Mouse (Mus musculus) stomach, postnatal 0 days (tissue): ENCODE measurements around the gene Srrt. TPM values are rescaled to one million over a fixed set of nuclear protein-coding genes. Genes with fewer than 3 reads are reported as not detected.
A peak's percentile ranks its signal among the peaks of the same experiment; 100 is the strongest.

Source experiments
- ATAC-seq: fragments of 200-750 bp; cut with Nextera tagmentation; 2 replicates; pipeline ENCODE4 v1.8.0; 2017; ENCODE audit not compliant: low FRiP score, low TSS enrichment
- DNase-seq: peaks from one replicate; pipeline ENCODE4 v3.0.0-alpha.2; 2016; ENCODE audit warnings: low spot score
- H3K27ac ChIP-seq: fragments of 300-500 bp; sonication (generic); replicated peaks from 2 replicates; pipeline ENCODE4 v1.5.1; 2014; ENCODE audit warnings: mild to moderate bottlenecking, control low read depth
- H3K27me3 ChIP-seq: fragments of 300-500 bp; sonication (generic); 2 replicates; pipeline ENCODE4 v1.6.1; 2014; ENCODE audit warnings: low read length; ENCODE audit not compliant: control insufficient read depth, insufficient read depth
- H3K36me3 ChIP-seq: fragments of 300-500 bp; sonication (generic); 2 replicates; pipeline ENCODE4 v1.6.1; 2014; ENCODE audit warnings: low read length, mixed read lengths; ENCODE audit not compliant: control insufficient read depth, insufficient read depth
- H3K4me1 ChIP-seq: fragments of 300-500 bp; sonication (generic); replicated peaks from 2 replicates; pipeline ENCODE4 v1.6.1; 2014; ENCODE audit warnings: antibody characterized with exemption; ENCODE audit not compliant: control insufficient read depth, insufficient read depth
- H3K4me2 ChIP-seq: fragments of 300-500 bp; sonication (generic); replicated peaks from 2 replicates; pipeline ENCODE4 v1.6.1; 2014; ENCODE audit warnings: low read depth, mild to moderate bottlenecking, control low read depth, moderate library complexity
- H3K4me3 ChIP-seq: fragments of 300-500 bp; sonication (generic); 2 replicates; pipeline ENCODE4 v1.5.1; 2014; ENCODE audit warnings: low read depth, low read length, control low read depth
- H3K9ac ChIP-seq: fragments of 300-500 bp; sonication (generic); 2 replicates; pipeline ENCODE4 v1.6.1; 2014; ENCODE audit warnings: mild to moderate bottlenecking, low read length, control low read depth, mixed read lengths
- H3K9me3 ChIP-seq: fragments of 300-500 bp; sonication (generic); 2 replicates; pipeline ENCODE4 v1.6.1; 2016; ENCODE audit warnings: low read length; ENCODE audit not compliant: control insufficient read depth
- CTCF ChIP-seq: IDR thresholded peaks from 2 replicates; pipeline ENCODE4 v1.5.1; 2016; ENCODE audit warnings: antibody characterized with exemption, low read depth, mild to moderate bottlenecking, moderate library complexity
- EP300 ChIP-seq: optimal IDR thresholded peaks from 2 replicates; pipeline ENCODE3; 2016; ENCODE audit warnings: antibody characterized with exemption
- WGBS: fragments of 180-500 bp; shearing (Covaris S2); extraction: QIAGEN DNeasy Blood & Tissue Kit; methylation state at CpG from one replicate; pipeline ENCODE4 v1.1.7; 2014; 5-methylcytosine and 5-hydroxymethylcytosine counted together
- polyA plus RNA-seq: library from polyadenylated mRNA; unstranded; fragments of >200 nt; fragmentation: Nextera tagmentation; extraction: Ambion mirVana; gene quantifications from 2 replicates; pipeline ENCODE4 v1.2.1, GENCODE M21; 2015

Gene Srrt
- polyA plus RNA-seq = 29.3 and 31.6 TPM in 2 replicates

- H3K27ac ChIP-seq = peak within 1 kb of the TSS; percentile 93
- ATAC-seq (peak; percentile 88), DNase-seq (peak; percentile 93)
- peak within 1 kb of the TSS; percentile 96 for H3K4me3 ChIP-seq
- H3K9me3 ChIP-seq = no peaks in the 10 kb centered on the region
- under 1% methylated on average over 66 of the region's 72 CpGs for WGBS
- TF ChIP-seq EP300 = peak; percentile 96
- TF ChIP-seq CTCF = no peak
- H3K9ac ChIP-seq = peak within 1 kb of the TSS; percentile 98
- H3K27me3 ChIP-seq = no peaks in the 10 kb centered on the region
- H3K4me1 ChIP-seq = no peaks in the 10 kb centered on the region; the same call in none of the 2 replicates
- H3K36me3 ChIP-seq = peaks cover 18% of the 10 kb centered on the region
- peak within 1 kb of the TSS; percentile 64 for H3K4me2 ChIP-seq
These were observed at the start of gene Srrt for GRCm38 (mm10) chr5:137307071-137307912. Gene Srrt (minus strand): TSS chr5:137307674.

- TF ChIP-seq EP300 = no peak
- no peak for TF ChIP-seq CTCF
- Histone ChIP-seq H3K36me3 (peaks cover 16% of the 10 kb centered on the region), H3K4me3 (no peak overlapping the region), H3K9me3 (no peaks in the 10 kb centered on the region), H3K27me3 (no peaks in the 10 kb centered on the region), H3K9ac (no peak overlapping the region), H3K4me2 (no peak overlapping the region), H3K4me1 (peaks cover 5% of the 10 kb centered on the region; the same call in 1 of the 2 replicates), H3K27ac (no peak overlapping the region)
- DNase-seq (no peak), ATAC-seq (no peak)
- 77% methylated on average over 17 of the region's 17 CpGs for WGBS
These were observed 46.6 kb upstream of the Srrt start for GRCm38 (mm10) chr5:137354091-137354490.

- DNase-seq (peak; percentile 46), ATAC-seq (no peak)
- peak overlapping the region; percentile 91 for H3K4me2 ChIP-seq
- no peaks in the 10 kb centered on the region for H3K27me3 ChIP-seq
- H3K27ac ChIP-seq = peak overlapping the region; percentile 96
- no peaks in the 10 kb centered on the region for H3K9me3 ChIP-seq
- 13% methylated on average over 16 of the region's 16 CpGs for WGBS
- no peak for TF ChIP-seq CTCF
- no peak for TF ChIP-seq EP300
- H3K4me3 ChIP-seq = peak overlapping the region; percentile 81
- peaks cover 5% of the 10 kb centered on the region; the same call in 1 of the 2 replicates for H3K4me1 ChIP-seq
- peaks cover 11% of the 10 kb centered on the region for H3K36me3 ChIP-seq
- H3K9ac ChIP-seq = peak overlapping the region; percentile 88
These were observed 44.8 kb upstream of the Srrt start for GRCm38 (mm10) chr5:137352011-137352975.

- no peak for DNase-seq
- WGBS = 12% methylated on average over 4 of the region's 4 CpGs
- no peak for ATAC-seq
- TF ChIP-seq CTCF (no peak), EP300 (no peak)
- Histone ChIP-seq H3K4me3 (peak overlapping the region; percentile 81), H3K27ac (peak overlapping the region; percentile 96), H3K9me3 (no peaks in the 10 kb centered on the region), H3K4me1 (peaks cover 5% of the 10 kb centered on the region; the same call in 1 of the 2 replicates), H3K4me2 (peak overlapping the region; percentile 91), H3K9ac (peak overlapping the region; percentile 88), H3K27me3 (no peaks in the 10 kb centered on the region), H3K36me3 (peaks cover 10% of the 10 kb centered on the region)
These were observed 43.9 kb upstream of the Srrt start for GRCm38 (mm10) chr5:137351394-137351793.

- ATAC-seq (no peak), DNase-seq (no peak)
- H3K4me1 ChIP-seq = peaks cover 5% of the 10 kb centered on the region; the same call in 1 of the 2 replicates
- H3K36me3 ChIP-seq = peaks cover 7% of the 10 kb centered on the region
- H3K27me3 ChIP-seq = no peaks in the 10 kb centered on the region
- H3K9me3 ChIP-seq = no peaks in the 10 kb centered on the region
- 6% methylated on average over 8 of the region's 8 CpGs for WGBS
- H3K27ac ChIP-seq = peak overlapping the region; percentile 96
- H3K4me3 ChIP-seq = peak overlapping the region; percentile 81
- peak overlapping the region; percentile 91 for H3K4me2 ChIP-seq
- TF ChIP-seq CTCF (no peak), EP300 (no peak)
- H3K9ac ChIP-seq = peak overlapping the region; percentile 88
These were observed 43.5 kb upstream of the Srrt start for GRCm38 (mm10) chr5:137351058-137351380.
